In genomic region chr4:43170028-43170427, GRCm38 (mm10) we compare ENCODE assay signal across 17 mouse cellular contexts.
"Had no signal": no experiment of that assay in that cellular context is flagged by ENCODE, and none has a peak within 500 bp of the region (broad histone marks: within the 10 kb centered on the region; RNA-seq: fewer than 3 reads in every experiment).

No protein-coding gene starts in this region.

- H3K27ac ChIP-seq: neural tube, embryonic 12.5 days; neural tube, embryonic 13.5 days; neural tube, embryonic 15.5 days; stomach, embryonic 15.5 days; stomach, postnatal 0 days had no signal

- DNase-seq: retina, postnatal 1 day; right cerebral cortex, adult 18-20 months; right cerebral cortex, postnatal 14 days; right cerebral cortex, postnatal 25 days; right cerebral cortex, postnatal 4 days; spleen, adult 18-20 months; thymus, adult 18-20 months; thymus, adult 2 months; thymus, postnatal 14 days; thymus, postnatal 25 days; thymus, postnatal 36 days; thymus, postnatal 4 days had no signal

- H3K27me3 ChIP-seq: neural tube, embryonic 12.5 days; neural tube, embryonic 13.5 days; neural tube, embryonic 15.5 days; stomach, embryonic 15.5 days had no signal

- H3K4me1 ChIP-seq: neural tube, embryonic 12.5 days; neural tube, embryonic 13.5 days; neural tube, embryonic 15.5 days; stomach, embryonic 15.5 days had no signal

- H3K9ac ChIP-seq: neural tube, embryonic 12.5 days; neural tube, embryonic 13.5 days; neural tube, embryonic 15.5 days; stomach, embryonic 15.5 days had no signal

- H3K9me3 ChIP-seq: neural tube, embryonic 12.5 days; neural tube, embryonic 13.5 days; neural tube, embryonic 15.5 days; stomach, embryonic 15.5 days had no signal

- H3K4me3 ChIP-seq: neural tube, embryonic 12.5 days; neural tube, embryonic 13.5 days; neural tube, embryonic 15.5 days; stomach, embryonic 15.5 days had no signal

- H3K36me3 ChIP-seq: neural tube, embryonic 12.5 days; neural tube, embryonic 15.5 days; stomach, embryonic 15.5 days had no signal
